Mouse (Mus musculus) heart, adult 2 months (tissue): ENCODE results near the gene Lars2.

Source experiments
- CTCF ChIP-seq: fragments of 200-600 bp; IDR thresholded peaks from 2 replicates; pipeline ENCODE4 v1.8.1; 2022; ENCODE audit warnings: antibody characterized with exemption, mild to moderate bottlenecking, moderate library complexity
- EP300 ChIP-seq: fragments of 200-500 bp; IDR thresholded peaks from 2 replicates; pipeline ENCODE4 v1.6.1; 2011; ENCODE audit warnings: low read depth, low read length, control low read depth; ENCODE audit not compliant: insufficient read depth
- POLR2A ChIP-seq: fragments of 200-500 bp; IDR thresholded peaks from 2 replicates; pipeline ENCODE4 v1.6.1; 2011; ENCODE audit warnings: mild to moderate bottlenecking, low read depth, low read length, control low read depth; ENCODE audit not compliant: insufficient read depth

- TF ChIP-seq EP300 (no peak), CTCF (no peak), POLR2A (peak; percentile 15; the same call in 1 of the 2 replicates)
Observed at GRCm38 (mm10) chr9:123485561-123485960, 118.8 kb downstream of the Lars2 start.
